In genomic region chr6:29910631-29911030, GRCm38 (mm10) we compare ENCODE assay signal across 14 mouse cellular contexts. TPM values are rescaled to one million over a fixed set of nuclear protein-coding genes. Genes with fewer than 3 reads are reported as not detected.
"Had no signal": no experiment of that assay in that cellular context is flagged by ENCODE, and none has a peak within 500 bp of the region (broad histone marks: within the 10 kb centered on the region; RNA-seq: fewer than 3 reads in every experiment).

No protein-coding gene starts in this region.

- H3K27ac ChIP-seq: kidney, embryonic 15.5 days; limb, embryonic 12.5 days; liver, embryonic 13.5 days; midbrain, embryonic 13.5 days; neural tube, embryonic 12.5 days; stomach, postnatal 0 days had no signal

- H3K4me1 ChIP-seq: kidney, embryonic 15.5 days; limb, embryonic 12.5 days; liver, embryonic 13.5 days; midbrain, embryonic 13.5 days; neural tube, embryonic 12.5 days had no signal

- H3K4me2 ChIP-seq: kidney, embryonic 15.5 days; limb, embryonic 12.5 days; liver, embryonic 13.5 days; midbrain, embryonic 13.5 days; neural tube, embryonic 12.5 days had no signal

- DNase-seq: kidney, adult 2 months; kidney, postnatal 25 days; liver; liver, embryonic 13.5 days; liver, postnatal 0 days; lung, postnatal 36 days; thymus, adult 2 months; thymus, postnatal 25 days had no signal

- H3K9me3 ChIP-seq: kidney, embryonic 15.5 days; limb, embryonic 12.5 days; liver, embryonic 13.5 days; midbrain, embryonic 13.5 days; neural tube, embryonic 12.5 days had no signal

- H3K36me3 ChIP-seq: liver, embryonic 13.5 days had no signal

- H3K9ac ChIP-seq: kidney, embryonic 15.5 days; limb, embryonic 12.5 days; liver, embryonic 13.5 days; liver, postnatal 0 days; midbrain, embryonic 13.5 days; neural tube, embryonic 12.5 days had no signal

- H3K4me3 ChIP-seq: kidney, embryonic 15.5 days; limb, embryonic 12.5 days; liver, embryonic 13.5 days; midbrain, embryonic 13.5 days; neural tube, embryonic 12.5 days had no signal

- ATAC-seq: liver, postnatal 0 days; midbrain, embryonic 13.5 days had no signal

RNA-seq across cellular contexts. Expression of gene Strip2, which starts 6.2 kb away (rescaled TPM):
- total RNA-seq: neutrophil, adult 5-6 weeks had no signal
